Mouse (Mus musculus): Measurements from ENCODE around the gene Bcl7b. TPM values are rescaled to one million over a fixed set of nuclear protein-coding genes. Genes with fewer than 3 reads are reported as not detected.

Gene Bcl7b
- polyA plus RNA-seq, 1 experiment = not detected

- TF ChIP-seq CTCF (IDR thresholded peaks at IDR 0.05; ENCODE audit: insufficient read depth, low read depth, low read length) (no peak), POLR2A (IDR thresholded peaks at IDR 0.05; ENCODE audit: insufficient read depth, low read depth, low read length) (no peak)
- Histone ChIP-seq H3K4me1 (ENCODE audit: control insufficient read depth, insufficient read depth, low read length) (peaks cover 4% of the 10 kb centered on the region), H3K27ac (ENCODE audit: insufficient read depth, low read depth, low read length) (no peak overlapping the region), H3K4me3 (ENCODE audit: insufficient read depth, low read depth, low read length) (no peak overlapping the region)
- WGBS = 88% methylated on average over 2 of the region's 2 CpGs
These were observed 28.2 kb upstream of the Bcl7b start for GRCm38 (mm10) chr5:135139881-135140280.

- no peaks in the 10 kb centered on the region for H3K4me1 ChIP-seq (ENCODE audit: control insufficient read depth, insufficient read depth, low read length)
- WGBS = 67% methylated on average over 4 of the region's 4 CpGs
- no peak for TF ChIP-seq CTCF (IDR thresholded peaks at IDR 0.05; ENCODE audit: insufficient read depth, low read depth, low read length)
- TF ChIP-seq POLR2A (IDR thresholded peaks at IDR 0.05; ENCODE audit: insufficient read depth, low read depth, low read length) = no peak
- no peak overlapping the region for H3K4me3 ChIP-seq (ENCODE audit: insufficient read depth, low read depth, low read length)
- no peak overlapping the region for H3K27ac ChIP-seq (ENCODE audit: insufficient read depth, low read depth, low read length)
These were observed 23.6 kb upstream of the Bcl7b start for GRCm38 (mm10) chr5:135144469-135144868.

- Histone ChIP-seq H3K4me3 (ENCODE audit: insufficient read depth, low read depth, low read length) (no peak overlapping the region), H3K4me1 (ENCODE audit: control insufficient read depth, insufficient read depth, low read length) (no peaks in the 10 kb centered on the region), H3K27ac (ENCODE audit: insufficient read depth, low read depth, low read length) (no peak overlapping the region)
- TF ChIP-seq CTCF (IDR thresholded peaks at IDR 0.05; ENCODE audit: insufficient read depth, low read depth, low read length) = no peak
- TF ChIP-seq POLR2A (IDR thresholded peaks at IDR 0.05; ENCODE audit: insufficient read depth, low read depth, low read length) = no peak
- 83% methylated on average over 3 of the region's 3 CpGs for WGBS
These were observed 22.6 kb upstream of the Bcl7b start for GRCm38 (mm10) chr5:135145532-135145931.

- TF ChIP-seq POLR2A (IDR thresholded peaks at IDR 0.05; ENCODE audit: insufficient read depth, low read depth, low read length) = no peak
- TF ChIP-seq CTCF (IDR thresholded peaks at IDR 0.05; ENCODE audit: insufficient read depth, low read depth, low read length) = no peak
- H3K4me1 ChIP-seq (ENCODE audit: control insufficient read depth, insufficient read depth, low read length) = no peaks in the 10 kb centered on the region
- no peak overlapping the region for H3K27ac ChIP-seq (ENCODE audit: insufficient read depth, low read depth, low read length)
- no peak overlapping the region for H3K4me3 ChIP-seq (ENCODE audit: insufficient read depth, low read depth, low read length)
These were observed 22.1 kb upstream of the Bcl7b start for GRCm38 (mm10) chr5:135145955-135146354.

- no peak for TF ChIP-seq POLR2A (IDR thresholded peaks at IDR 0.05; ENCODE audit: insufficient read depth, low read depth, low read length)
- TF ChIP-seq CTCF (IDR thresholded peaks at IDR 0.05; ENCODE audit: insufficient read depth, low read depth, low read length) = no peak
- Histone ChIP-seq H3K27ac (ENCODE audit: insufficient read depth, low read depth, low read length) (no peak overlapping the region), H3K4me3 (ENCODE audit: insufficient read depth, low read depth, low read length) (peak overlapping the region; percentile 80), H3K4me1 (ENCODE audit: control insufficient read depth, insufficient read depth, low read length) (no peaks in the 10 kb centered on the region)
- under 1% methylated on average over 13 of the region's 13 CpGs for WGBS
These were observed 19.4 kb upstream of the Bcl7b start for GRCm38 (mm10) chr5:135148715-135149052.

- under 1% methylated on average over 63 of the region's 63 CpGs for WGBS
These were observed 18.8 kb upstream of the Bcl7b start, which contains the start of gene Tbl2 for GRCm38 (mm10) chr5:135149053-135149819. Gene Tbl2 (plus strand): TSS chr5:135149657.

GRCm38 (mm10) chr5:135149820-135150178 lies 18.3 kb upstream of the Bcl7b start:
- no peak for TF ChIP-seq CTCF (IDR thresholded peaks at IDR 0.05; ENCODE audit: insufficient read depth, low read depth, low read length)
- TF ChIP-seq POLR2A (IDR thresholded peaks at IDR 0.05; ENCODE audit: insufficient read depth, low read depth, low read length) = no peak
- peak overlapping the region; percentile 80 for H3K4me3 ChIP-seq (ENCODE audit: insufficient read depth, low read depth, low read length)
- WGBS = 0% methylated on average over 23 of the region's 23 CpGs
- H3K4me1 ChIP-seq (ENCODE audit: control insufficient read depth, insufficient read depth, low read length) = no peaks in the 10 kb centered on the region
- no peak overlapping the region; the same call in 1 of the 2 replicates for H3K27ac ChIP-seq (ENCODE audit: insufficient read depth, low read depth, low read length)

More at GRCm38 (mm10) chr5:135149053-135149819, 18.8 kb upstream of the Bcl7b start, which contains the start of gene Tbl2:
- peak within 1 kb of the TSS; percentile 37 for H3K27ac ChIP-seq (ENCODE audit: insufficient read depth, low read depth, low read length)
- no peaks in the 10 kb centered on the region for H3K4me1 ChIP-seq (ENCODE audit: control insufficient read depth, insufficient read depth, low read length)
- peak within 1 kb of the TSS; percentile 80 for H3K4me3 ChIP-seq (ENCODE audit: insufficient read depth, low read depth, low read length)
- no peak for TF ChIP-seq CTCF (IDR thresholded peaks at IDR 0.05; ENCODE audit: insufficient read depth, low read depth, low read length)
- no peak; the same call in 1 of the 2 replicates for TF ChIP-seq POLR2A (IDR thresholded peaks at IDR 0.05; ENCODE audit: insufficient read depth, low read depth, low read length)

GRCm38 (mm10) chr5:135156496-135156895 lies 11.6 kb upstream of the Bcl7b start:
- Histone ChIP-seq H3K27ac (ENCODE audit: insufficient read depth, low read depth, low read length) (no peak overlapping the region), H3K4me1 (ENCODE audit: control insufficient read depth, insufficient read depth, low read length) (no peaks in the 10 kb centered on the region), H3K4me3 (ENCODE audit: insufficient read depth, low read depth, low read length) (no peak overlapping the region)
- 95% methylated on average over 4 of the region's 4 CpGs for WGBS
- no peak for TF ChIP-seq CTCF (IDR thresholded peaks at IDR 0.05; ENCODE audit: insufficient read depth, low read depth, low read length)

- 49% methylated on average over 4 of the region's 4 CpGs for WGBS
- Histone ChIP-seq H3K4me3 (ENCODE audit: insufficient read depth, low read depth, low read length) (no peak overlapping the region), H3K27ac (ENCODE audit: insufficient read depth, low read depth, low read length) (no peak overlapping the region), H3K4me1 (ENCODE audit: control insufficient read depth, insufficient read depth, low read length) (no peaks in the 10 kb centered on the region)
- TF ChIP-seq POLR2A (IDR thresholded peaks at IDR 0.05; ENCODE audit: insufficient read depth, low read depth, low read length) = no peak
- no peak for TF ChIP-seq CTCF (IDR thresholded peaks at IDR 0.05; ENCODE audit: insufficient read depth, low read depth, low read length)
These were observed 6.9 kb upstream of the Bcl7b start for GRCm38 (mm10) chr5:135161221-135161620.

Measured in olfactory bulb, adult 2 months (tissue).